Mouse (Mus musculus) frontal cortex, postnatal 25 days (tissue): Measurements from ENCODE around the gene Zkscan5.
"Not testable (repeated sequence)": the region's sequence is repeated elsewhere in the genome, so short reads cannot be mapped to it uniquely, and the experiment has no call there.

Experiments
- DNase-seq, 2 experiments: peaks; one replicate each; pipeline ENCODE4 v3.0.0; 2022; ENCODE audit warnings: low spot score in 2 of 2

The Zkscan5 gene

GRCm38 (mm10) chr5:145213505-145213904, 9.1 kb downstream of the Zkscan5 start:
- no peak for DNase-seq

GRCm38 (mm10) chr5:145214679-145215078, 10.3 kb downstream of the Zkscan5 start:
- DNase-seq = no peak

GRCm38 (mm10) chr5:145217746-145218145, 13.4 kb downstream of the Zkscan5 start:
- DNase-seq = no peak

- no peak for DNase-seq
Measured at GRCm38 (mm10) chr5:145218206-145218605, 13.8 kb downstream of the Zkscan5 start.

DNA sequence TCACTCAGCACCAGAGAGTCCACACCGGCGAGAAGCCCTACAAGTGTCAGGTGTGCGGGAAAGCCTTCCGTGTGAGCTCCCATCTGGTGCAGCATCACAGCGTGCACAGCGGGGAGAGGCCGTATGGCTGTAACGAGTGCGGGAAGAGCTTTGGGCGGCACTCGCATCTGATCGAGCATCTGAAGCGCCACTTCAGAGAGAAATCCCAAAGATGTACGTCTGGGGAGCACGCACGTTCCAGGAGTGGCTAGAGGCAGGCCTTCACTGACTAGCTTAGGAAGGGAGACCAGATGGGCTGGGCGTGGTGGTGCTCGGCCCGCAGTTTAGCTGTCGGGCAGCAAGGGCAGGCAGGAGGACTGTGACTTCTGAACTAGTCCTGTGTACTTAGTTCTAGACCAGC, 14.3 kb downstream of the Zkscan5 start:
- no peak for DNase-seq

DNA sequence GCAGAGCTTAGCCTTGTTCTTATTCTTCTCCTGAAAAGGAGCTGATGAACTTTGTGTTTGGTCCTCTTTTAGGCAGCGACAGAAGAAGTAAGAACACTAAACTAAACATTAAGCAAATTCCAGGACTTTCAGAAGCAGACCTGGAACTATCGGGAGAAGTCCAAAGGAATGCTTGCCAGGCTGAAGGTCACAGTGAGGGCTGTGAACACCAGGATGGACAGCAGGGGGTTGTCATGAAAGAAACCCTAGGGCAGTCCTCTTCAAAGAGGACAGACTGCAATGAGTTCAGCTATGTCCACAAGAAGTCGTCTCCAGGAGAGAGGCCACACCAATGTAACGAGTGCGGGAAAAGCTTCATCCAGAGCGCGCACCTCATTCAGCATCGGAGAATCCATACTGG, 15.6 kb downstream of the Zkscan5 start:
- DNase-seq = no peak

DNA sequence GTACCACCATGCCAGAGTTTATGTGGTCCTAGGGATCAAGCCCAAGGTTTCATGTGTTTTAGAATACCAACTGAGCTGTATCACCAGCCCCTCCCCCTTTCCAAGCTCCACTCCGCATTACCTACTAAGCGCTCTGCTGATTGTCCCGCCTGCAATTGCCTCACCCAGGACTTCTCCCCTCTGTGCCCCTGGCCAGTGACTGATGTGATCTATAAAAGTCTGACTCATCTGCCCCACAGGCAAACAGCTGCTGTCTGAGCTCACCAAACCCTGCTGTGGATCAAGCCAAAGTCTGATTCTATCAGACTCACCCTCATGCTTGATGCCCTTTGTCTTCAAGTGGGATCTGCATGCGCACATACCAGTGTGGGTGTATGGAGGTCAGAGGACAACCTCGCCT, 18.5 kb downstream of the Zkscan5 start:
- DNase-seq = no peak

DNA sequence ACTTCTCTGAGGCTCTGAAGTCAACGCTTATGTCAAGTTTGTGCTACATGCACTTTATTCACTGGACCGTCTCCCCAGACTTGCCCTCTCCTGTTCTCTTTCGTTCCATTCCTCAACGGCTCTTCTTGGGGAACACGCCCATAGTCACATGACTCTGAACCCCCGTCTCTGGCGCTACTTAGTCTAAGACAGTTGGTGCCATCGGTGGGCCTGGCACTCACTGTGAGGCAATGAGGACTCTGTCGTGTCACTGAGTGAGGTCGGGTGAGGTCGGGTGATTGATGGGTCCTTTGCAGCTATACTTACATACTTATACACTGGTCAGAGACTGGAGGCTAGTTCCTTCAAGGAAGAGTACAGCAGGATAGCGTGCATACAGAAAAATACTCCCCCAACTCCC, 19.0 kb downstream of the Zkscan5 start:
- no peak for DNase-seq

- DNase-seq = no peak
Measured at GRCm38 (mm10) chr5:145226453-145226852, 22.1 kb downstream of the Zkscan5 start.

- not testable (repeated sequence) for DNase-seq
Measured at GRCm38 (mm10) chr5:145229283-145229682, 24.9 kb downstream of the Zkscan5 start.

- no peak for DNase-seq
Measured at GRCm38 (mm10) chr5:145230641-145231040, 26.3 kb downstream of the Zkscan5 start.

DNA sequence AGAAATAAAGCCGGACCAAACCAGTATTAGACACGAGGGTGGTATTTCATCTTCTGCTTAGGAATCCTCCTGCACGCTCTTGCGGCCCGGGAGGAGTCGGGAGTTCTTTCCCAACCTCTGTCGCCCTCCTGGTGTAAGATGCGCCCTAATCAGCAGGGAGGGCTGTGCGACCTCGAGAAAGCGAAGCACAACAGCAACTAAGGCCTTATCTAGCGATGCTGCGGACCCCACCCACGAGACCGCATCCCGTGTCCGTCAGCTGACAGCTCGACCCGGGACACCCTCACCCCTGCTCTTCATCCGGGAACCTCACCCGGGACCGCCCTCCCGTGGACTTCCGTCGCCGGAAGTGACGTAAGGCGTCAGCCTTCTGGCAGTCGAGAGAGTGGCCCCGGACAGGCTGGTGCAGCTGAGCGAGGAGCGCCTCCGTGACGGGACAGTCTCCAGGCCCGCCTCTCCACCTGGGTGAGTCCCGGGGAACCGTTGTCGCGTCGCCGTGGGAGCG, 27.1 kb downstream of the Zkscan5 start, which contains the start of gene Zfp655:
TSS of gene Zfp655 (plus strand) at position 349 of the 505 bp plus-strand sequence.
- peak; percentile 93 to 95 for DNase-seq

DNA sequence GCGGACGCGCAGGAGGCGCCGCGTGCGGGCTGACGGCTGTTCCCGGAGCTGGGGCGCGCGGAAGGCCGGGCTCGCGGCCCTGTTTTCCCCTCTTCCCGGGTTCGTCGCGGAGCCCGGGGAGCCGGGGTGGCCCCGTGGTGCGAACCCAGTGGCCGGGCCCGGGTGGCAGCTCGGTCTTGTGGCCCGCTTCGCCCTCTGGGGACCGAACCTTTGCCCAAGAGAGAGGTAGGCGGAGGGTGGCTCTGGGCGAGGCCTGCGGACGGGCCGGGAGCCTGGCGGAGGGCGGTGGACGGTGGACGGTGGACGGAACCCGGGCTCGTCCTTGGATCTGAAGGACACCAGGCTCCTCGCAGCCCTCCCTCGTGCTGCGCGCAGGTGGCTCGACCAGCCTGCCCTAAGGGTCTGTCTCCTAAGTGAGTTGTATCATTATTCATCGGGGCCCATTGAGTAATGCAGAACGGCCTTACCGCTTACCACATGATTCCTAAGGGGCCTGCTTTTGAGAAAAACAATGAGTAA, 27.6 kb downstream of the Zkscan5 start:
- no peak for DNase-seq

- DNase-seq = no peak
Measured at GRCm38 (mm10) chr5:145234636-145235035, 30.3 kb downstream of the Zkscan5 start.

GRCm38 (mm10) chr5:145249520-145249919, 45.2 kb downstream of the Zkscan5 start:
- DNase-seq = no peak
